Mouse (Mus musculus) G1E (cell line): Measurements from ENCODE around the gene Pald1. TPM values are rescaled to one million over a fixed set of nuclear protein-coding genes. Genes with fewer than 3 reads are reported as not detected.

Experiments
- ATAC-seq: 2 replicates; pipeline ENCODE4 v1.8.0; 2016; ENCODE audit warnings: mild to moderate bottlenecking; ENCODE audit not compliant: insufficient number of reproducible peaks, poor library complexity, low FRiP score, severe bottlenecking; ENCODE audit errors: extremely low read depth
- DNase-seq: peaks from one replicate; pipeline ENCODE4 v3.0.0; 2012; ENCODE audit warnings: low spot score
- H3K27me3 ChIP-seq: 2 replicates; pipeline ENCODE4 v1.6.1; 2012; ENCODE audit warnings: mild to moderate bottlenecking, low read length, inconsistent platforms; ENCODE audit not compliant: insufficient read depth
- H3K36me3 ChIP-seq: replicated peaks from 2 replicates; pipeline ENCODE3; 2012; ENCODE audit warnings: mild to moderate bottlenecking, inconsistent platforms
- H3K4me1 ChIP-seq: 2 replicates; pipeline ENCODE4 v1.6.1; 2012; ENCODE audit warnings: low read depth, low read length, inconsistent platforms, mixed read lengths; ENCODE audit not compliant: insufficient read depth
- H3K4me3 ChIP-seq: 2 replicates; pipeline ENCODE4 v1.5.1; 2012; ENCODE audit warnings: low read depth, mild to moderate bottlenecking, inconsistent platforms, low read length, moderate library complexity, mixed read lengths
- H3K9me3 ChIP-seq: replicated peaks from 2 replicates; pipeline ENCODE4 v1.6.1; 2012; ENCODE audit warnings: inconsistent platforms
- CTCF ChIP-seq: IDR thresholded peaks from 2 replicates; pipeline ENCODE4 v1.5.1; 2012; ENCODE audit warnings: low read depth, low read length, inconsistent platforms, mixed read lengths
- GATA1 ChIP-seq: IDR thresholded peaks from 2 replicates; pipeline ENCODE4 v1.6.1; 2012; ENCODE audit warnings: borderline replicate concordance, low read length, inconsistent platforms, mixed read lengths
- GATA2 ChIP-seq: IDR thresholded peaks from 2 replicates; pipeline ENCODE4 v1.6.1; 2012; ENCODE audit warnings: low read depth, low read length, inconsistent platforms, borderline replicate concordance
- POLR2AphosphoS5 ChIP-seq: IDR thresholded peaks from 2 replicates; pipeline ENCODE4 v1.6.1; 2012; ENCODE audit warnings: low read depth, low read length, inconsistent platforms; ENCODE audit not compliant: insufficient replicate concordance
- TAL1 ChIP-seq: conservative IDR thresholded peaks from 2 replicates; pipeline ENCODE4 v1.6.1; 2012; ENCODE audit warnings: low read depth, low read length, inconsistent platforms, mixed read lengths
- polyA plus RNA-seq: library from polyadenylated mRNA; stranded (reverse); fragments of >175 nt; gene quantifications from 2 replicates; pipeline ENCODE4 v1.2.3, GENCODE M21; 2012
- total RNA-seq, 2 experiments: library from RNA; stranded (forward) in 1 of 2; stranded (reverse) in 1 of 2; fragments of 200-1000 nt in 1 of 2; fragments of >200 nt in 1 of 2; fragmentation: Nextera tagmentation in 1 of 2; gene quantifications; 2 replicates each; pipeline ENCODE4 v1.2.3; 2014 to 2017

Gene Pald1
- total and polyA plus RNA-seq, 3 experiments, result 0.03 TPM; not detected in 2

- Histone ChIP-seq H3K27me3 (no peaks in the 10 kb centered on the region), H3K9me3 (peaks cover 12% of the 10 kb centered on the region; the same call in 1 of the 2 replicates), H3K36me3 (no peaks in the 10 kb centered on the region), H3K4me1 (no peaks in the 10 kb centered on the region), H3K4me3 (no peak overlapping the region)
- TF ChIP-seq POLR2AphosphoS5 (no peak), GATA2 (no peak), TAL1 (no peak), GATA1 (no peak), CTCF (no peak)
- no peak for DNase-seq
- ATAC-seq, result no peak
Measured at GRCm38 (mm10) chr10:61308706-61309320, 74.5 kb downstream of the Pald1 start.

GRCm38 (mm10) chr10:61305928-61306590 is 77.3 kb downstream of the Pald1 start:
- Histone ChIP-seq H3K36me3 (no peaks in the 10 kb centered on the region), H3K4me1 (no peaks in the 10 kb centered on the region), H3K27me3 (no peaks in the 10 kb centered on the region), H3K4me3 (no peak overlapping the region), H3K9me3 (peaks cover 22% of the 10 kb centered on the region)
- DNase-seq (no peak), ATAC-seq (no peak)
- TF ChIP-seq TAL1, result no peak
- TF ChIP-seq POLR2AphosphoS5, result no peak
- no peak for TF ChIP-seq GATA2
- TF ChIP-seq GATA1, result no peak
- TF ChIP-seq CTCF, result no peak

GRCm38 (mm10) chr10:61304046-61304445 is 79.3 kb downstream of the Pald1 start:
- no peaks in the 10 kb centered on the region for H3K36me3 ChIP-seq
- no peaks in the 10 kb centered on the region for H3K27me3 ChIP-seq
- H3K9me3 ChIP-seq, result peaks cover 27% of the 10 kb centered on the region
- TF ChIP-seq POLR2AphosphoS5, result no peak
- TF ChIP-seq CTCF, result no peak
- TF ChIP-seq GATA2, result no peak
- no peak for TF ChIP-seq GATA1
- TF ChIP-seq TAL1, result no peak
- no peak for ATAC-seq
- H3K4me3 ChIP-seq, result no peak overlapping the region
- H3K4me1 ChIP-seq, result no peaks in the 10 kb centered on the region
- no peak for DNase-seq

- H3K9me3 ChIP-seq, result peaks cover 29% of the 10 kb centered on the region
- ATAC-seq (no peak), DNase-seq (no peak)
- H3K36me3 ChIP-seq, result no peaks in the 10 kb centered on the region
- H3K4me1 ChIP-seq, result no peaks in the 10 kb centered on the region
- no peaks in the 10 kb centered on the region for H3K27me3 ChIP-seq
- TF ChIP-seq TAL1 (no peak), GATA1 (no peak), CTCF (no peak), GATA2 (no peak), POLR2AphosphoS5 (no peak)
- H3K4me3 ChIP-seq, result no peak overlapping the region
Measured at GRCm38 (mm10) chr10:61300996-61301395, 82.3 kb downstream of the Pald1 start.

DNA sequence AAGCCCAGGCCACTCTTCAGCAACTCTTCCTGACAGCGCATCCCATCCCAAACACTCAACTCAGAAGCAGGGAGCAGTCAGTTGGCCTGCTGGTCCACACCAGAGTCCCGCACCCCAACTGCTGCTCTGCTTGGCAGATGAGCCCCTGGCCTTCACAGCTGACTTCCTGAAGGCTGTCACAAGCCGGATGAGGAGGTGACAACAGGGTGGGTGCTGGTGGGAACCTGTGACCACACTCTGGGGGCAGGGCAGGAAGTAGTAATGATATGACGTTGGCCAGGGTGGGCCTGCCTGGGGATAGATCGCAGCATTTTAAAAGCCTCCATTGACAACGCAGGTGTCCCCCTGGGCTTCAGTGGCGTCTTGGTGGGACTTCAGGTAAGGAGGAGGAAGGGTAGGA is 85.9 kb downstream of the Pald1 start, which contains the start of gene Prf1:
Prf1 (plus strand) TSS at position 357 of the 400 bp plus-strand sequence.
- no peak for TF ChIP-seq POLR2AphosphoS5
- TF ChIP-seq TAL1, result no peak
- TF ChIP-seq GATA1, result no peak
- TF ChIP-seq GATA2, result no peak
- no peak for TF ChIP-seq CTCF
- no peaks in the 10 kb centered on the region for H3K36me3 ChIP-seq
- no peak within 1 kb of the TSS for H3K4me3 ChIP-seq
- H3K4me1 ChIP-seq, result no peaks in the 10 kb centered on the region
- H3K27me3 ChIP-seq, result no peaks in the 10 kb centered on the region
- no peak for DNase-seq
- no peak for ATAC-seq
- peaks cover 16% of the 10 kb centered on the region for H3K9me3 ChIP-seq

- ATAC-seq (no peak), DNase-seq (no peak)
- H3K4me1 ChIP-seq, result no peaks in the 10 kb centered on the region
- peaks cover 16% of the 10 kb centered on the region for H3K9me3 ChIP-seq
- H3K27me3 ChIP-seq, result no peaks in the 10 kb centered on the region
- no peak overlapping the region for H3K4me3 ChIP-seq
- no peaks in the 10 kb centered on the region for H3K36me3 ChIP-seq
- TF ChIP-seq TAL1, result no peak
- no peak for TF ChIP-seq CTCF
- no peak for TF ChIP-seq GATA2
- no peak for TF ChIP-seq GATA1
- TF ChIP-seq POLR2AphosphoS5, result no peak
Measured at GRCm38 (mm10) chr10:61296713-61297445, 86.5 kb downstream of the Pald1 start.
